Mouse (Mus musculus) testis, adult 2 months (tissue): ENCODE measurements at regions not wholly inside any gene's neighbourhood (a gene's known extent, or its start where the extent isn't known, plus 50 kb on each side); places are given as distances from the start of the nearest gene placed in this dataset.

Experiments used
- H3K27ac ChIP-seq: fragments of 200-500 bp; 2 replicates; pipeline ENCODE4 v1.5.1; 2012; ENCODE audit warnings: low read depth, low read length; ENCODE audit not compliant: control insufficient read depth, insufficient read depth
- H3K27me3 ChIP-seq: fragments of 200-500 bp; 2 replicates; pipeline ENCODE4 v1.6.1; 2012; ENCODE audit warnings: mild to moderate bottlenecking, low read length, moderate library complexity; ENCODE audit not compliant: control insufficient read depth, insufficient read depth
- H3K36me3 ChIP-seq: fragments of 200-500 bp; 2 replicates; pipeline ENCODE4 v1.6.1; 2012; ENCODE audit warnings: mild to moderate bottlenecking, low read length; ENCODE audit not compliant: control insufficient read depth, insufficient read depth
- H3K4me1 ChIP-seq: fragments of 200-500 bp; 2 replicates; pipeline ENCODE4 v1.6.1; 2012; ENCODE audit warnings: low read length; ENCODE audit not compliant: control insufficient read depth, insufficient read depth
- H3K4me3 ChIP-seq: fragments of 200-500 bp; 2 replicates; pipeline ENCODE4 v1.5.1; 2012; ENCODE audit warnings: low read depth, mild to moderate bottlenecking, low read length, moderate library complexity, mixed read lengths; ENCODE audit not compliant: control insufficient read depth
- CTCF ChIP-seq: fragments of 200-500 bp; IDR thresholded peaks from 2 replicates; pipeline ENCODE4 v1.5.1; 2012; ENCODE audit warnings: low read depth, mild to moderate bottlenecking, inconsistent platforms, low read length, moderate library complexity; ENCODE audit not compliant: control insufficient read depth, insufficient read depth, insufficient replicate concordance
- POLR2A ChIP-seq: fragments of 200-500 bp; IDR thresholded peaks from 2 replicates; pipeline ENCODE4 v1.6.1; 2012; ENCODE audit warnings: low read depth, mild to moderate bottlenecking, inconsistent platforms, low read length, moderate library complexity; ENCODE audit not compliant: control insufficient read depth

GRCm38 (mm10) chr5:132760396-132760795 lies 217.3 kb upstream of the Auts2 start:
- Histone ChIP-seq H3K27me3 (no peaks in the 10 kb centered on the region), H3K36me3 (no peaks in the 10 kb centered on the region), H3K27ac (no peak overlapping the region), H3K4me3 (no peak overlapping the region), H3K4me1 (no peaks in the 10 kb centered on the region)
- TF ChIP-seq POLR2A = no peak
- no peak for TF ChIP-seq CTCF

GRCm38 (mm10) chr5:132759751-132760150 lies 216.6 kb upstream of the Auts2 start:
- Histone ChIP-seq H3K36me3 (no peaks in the 10 kb centered on the region), H3K27me3 (no peaks in the 10 kb centered on the region), H3K4me1 (no peaks in the 10 kb centered on the region), H3K27ac (no peak overlapping the region), H3K4me3 (no peak overlapping the region)
- no peak for TF ChIP-seq CTCF
- no peak for TF ChIP-seq POLR2A

- no peaks in the 10 kb centered on the region for H3K4me1 ChIP-seq
- no peaks in the 10 kb centered on the region for H3K36me3 ChIP-seq
- peak overlapping the region; percentile 14 for H3K4me3 ChIP-seq
- no peaks in the 10 kb centered on the region for H3K27me3 ChIP-seq
- H3K27ac ChIP-seq = no peak overlapping the region
- TF ChIP-seq POLR2A = no peak
- no peak for TF ChIP-seq CTCF
These were observed 215.8 kb upstream of the Auts2 start for GRCm38 (mm10) chr5:132758941-132759340.

- no peak overlapping the region for H3K4me3 ChIP-seq
- H3K27ac ChIP-seq = no peak overlapping the region
- TF ChIP-seq CTCF (no peak), POLR2A (no peak)
- no peaks in the 10 kb centered on the region for H3K4me1 ChIP-seq
- H3K27me3 ChIP-seq = no peaks in the 10 kb centered on the region
- no peaks in the 10 kb centered on the region for H3K36me3 ChIP-seq
These were observed 194.8 kb upstream of the Auts2 start for GRCm38 (mm10) chr5:132737966-132738365.

GRCm38 (mm10) chr5:132728689-132729189 lies 185.6 kb upstream of the Auts2 start:
- TF ChIP-seq CTCF (no peak), POLR2A (no peak)
- no peaks in the 10 kb centered on the region for H3K4me1 ChIP-seq
- H3K27ac ChIP-seq = no peak overlapping the region
- no peak overlapping the region for H3K4me3 ChIP-seq
- H3K36me3 ChIP-seq = no peaks in the 10 kb centered on the region
- no peaks in the 10 kb centered on the region for H3K27me3 ChIP-seq

GRCm38 (mm10) chr5:132724467-132724866 lies 181.3 kb upstream of the Auts2 start:
- no peak for TF ChIP-seq CTCF
- TF ChIP-seq POLR2A = no peak
- H3K27ac ChIP-seq = no peak overlapping the region
- no peak overlapping the region for H3K4me3 ChIP-seq
- no peaks in the 10 kb centered on the region for H3K4me1 ChIP-seq
- H3K27me3 ChIP-seq = no peaks in the 10 kb centered on the region
- no peaks in the 10 kb centered on the region for H3K36me3 ChIP-seq

- TF ChIP-seq CTCF (no peak), POLR2A (no peak)
- H3K27me3 ChIP-seq = no peaks in the 10 kb centered on the region
- no peaks in the 10 kb centered on the region for H3K4me1 ChIP-seq
- no peak overlapping the region for H3K27ac ChIP-seq
- H3K36me3 ChIP-seq = no peaks in the 10 kb centered on the region
- H3K4me3 ChIP-seq = no peak overlapping the region
These were observed 167.2 kb upstream of the Auts2 start for GRCm38 (mm10) chr5:132710301-132710700.

GRCm38 (mm10) chr5:132707531-132707930 lies 164.4 kb upstream of the Auts2 start:
- Histone ChIP-seq H3K4me1 (no peaks in the 10 kb centered on the region), H3K36me3 (no peaks in the 10 kb centered on the region), H3K4me3 (no peak overlapping the region), H3K27me3 (no peaks in the 10 kb centered on the region), H3K27ac (no peak overlapping the region)
- TF ChIP-seq POLR2A = no peak
- no peak for TF ChIP-seq CTCF
